Mouse (Mus musculus) CH12.LX (cell line): Measurements from ENCODE around the gene R3hcc1l.

Experiments used
- CHD1 ChIP-seq: IDR thresholded peaks from 2 replicates; pipeline ENCODE4 v1.6.1; 2012; ENCODE audit warnings: low read depth, low read length, improper control_type of control experiment, inconsistent platforms
- CTCF ChIP-seq, 2 experiments: IDR thresholded peaks in 1 of 2; conservative IDR thresholded peaks in 1 of 2; 2 replicates each; pipeline ENCODE4 v1.5.1; 2011 to 2012; ENCODE audit warnings: low read depth in 2 of 2, low read length in 2 of 2, improper control_type of control experiment in 1 of 2, inconsistent platforms in 1 of 2, mild to moderate bottlenecking in 1 of 2, moderate library complexity in 1 of 2
- EP300 ChIP-seq: IDR thresholded peaks from 2 replicates; pipeline ENCODE4 v1.6.1; 2011; ENCODE audit warnings: low read length, improper control_type of control experiment
- MAX ChIP-seq: IDR thresholded peaks from 2 replicates; pipeline ENCODE4 v1.6.1; 2011; ENCODE audit warnings: low read length, improper control_type of control experiment
- MEF2A ChIP-seq: IDR thresholded peaks from 2 replicates; pipeline ENCODE4 v1.6.1; 2014; ENCODE audit warnings: low read depth, mild to moderate bottlenecking, inconsistent platforms, low read length, improper control_type of control experiment, borderline replicate concordance
- MYC ChIP-seq: IDR thresholded peaks from 2 replicates; pipeline ENCODE4 v1.6.1; 2011; ENCODE audit warnings: low read depth, mild to moderate bottlenecking, improper control_type of control experiment, low read length
- POLR2A ChIP-seq: IDR thresholded peaks from 2 replicates; pipeline ENCODE4 v1.6.1; 2011; ENCODE audit warnings: low read depth, mild to moderate bottlenecking, improper control_type of control experiment, low read length
- POLR2AphosphoS2 ChIP-seq: IDR thresholded peaks from 2 replicates; pipeline ENCODE4 v1.6.1; 2011; ENCODE audit warnings: low read depth, low read length, improper control_type of control experiment
- SIN3A ChIP-seq: IDR thresholded peaks from 2 replicates; pipeline ENCODE4 v1.6.1; 2012; ENCODE audit warnings: low read length, improper control_type of control experiment, inconsistent platforms

DNA sequence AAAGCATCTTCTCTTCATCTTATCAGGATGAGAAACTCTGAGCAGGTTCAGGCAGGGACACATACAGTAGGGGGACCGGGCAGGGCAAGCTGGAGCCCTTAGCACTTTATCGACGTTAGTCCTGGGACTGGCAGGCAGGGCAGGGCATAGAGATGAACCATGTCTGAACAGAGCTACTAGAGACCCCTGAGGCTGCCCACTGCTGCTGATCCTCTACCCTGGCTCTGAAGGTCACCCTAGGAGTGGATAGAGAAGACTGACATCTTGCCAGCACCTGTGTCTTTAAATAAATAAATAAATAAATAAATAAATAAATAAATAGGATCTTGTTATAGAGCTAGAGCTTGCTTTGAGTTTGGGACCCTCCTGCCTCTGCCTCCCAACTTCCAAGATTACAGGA lies 91.2 kb downstream of the R3hcc1l start:
- TF ChIP-seq SIN3A, result no peak
- TF ChIP-seq CTCF (conservative IDR thresholded peaks at IDR 0.05 in 1 of 2, IDR thresholded peaks at IDR 0.05 in 1 of 2; ENCODE audit: low read depth in 2 of 2, low read length in 2 of 2), result no peak
- no peak for TF ChIP-seq POLR2AphosphoS2
- TF ChIP-seq MAX, result no peak
- no peak for TF ChIP-seq EP300
- TF ChIP-seq POLR2A, result no peak
- no peak for TF ChIP-seq MYC
- TF ChIP-seq CHD1, result no peak
- TF ChIP-seq MEF2A, result no peak
